Mouse (Mus musculus) neural tube, embryonic 14.5 days (tissue): Measurements from ENCODE around the gene Zyg11b. TPM values are rescaled to one million over a fixed set of nuclear protein-coding genes. Genes with fewer than 3 reads are reported as not detected.

Experiments used
- ATAC-seq: fragments of 200-750 bp; cut with Nextera tagmentation; 2 replicates; pipeline ENCODE4 v1.8.0; 2017; ENCODE audit warnings: low read depth, mild to moderate bottlenecking, moderate TSS enrichment, moderate library complexity
- H3K27ac ChIP-seq: fragments of 300-500 bp; sonication (generic); 2 replicates; pipeline ENCODE4 v1.5.1; 2014; ENCODE audit warnings: low read depth, mild to moderate bottlenecking, control low read depth, low read length, moderate library complexity, mixed read lengths
- H3K27me3 ChIP-seq: fragments of 300-500 bp; sonication (generic); 2 replicates; pipeline ENCODE4 v1.6.1; 2014; ENCODE audit warnings: low read length; ENCODE audit not compliant: control insufficient read depth, insufficient read depth
- H3K36me3 ChIP-seq: fragments of 300-500 bp; sonication (generic); 2 replicates; pipeline ENCODE4 v1.6.1; 2014; ENCODE audit warnings: low read length, mixed read lengths; ENCODE audit not compliant: control insufficient read depth, insufficient read depth
- H3K4me1 ChIP-seq: fragments of 300-500 bp; sonication (generic); 2 replicates; pipeline ENCODE4 v1.6.1; 2014; ENCODE audit warnings: low read length; ENCODE audit not compliant: control insufficient read depth, insufficient read depth
- H3K4me2 ChIP-seq: fragments of 300-500 bp; sonication (generic); 2 replicates; pipeline ENCODE4 v1.6.1; 2014; ENCODE audit warnings: mild to moderate bottlenecking, low read depth, low read length, control low read depth
- H3K4me3 ChIP-seq: fragments of 300-500 bp; sonication (generic); 2 replicates; pipeline ENCODE4 v1.5.1; 2014; ENCODE audit warnings: low read depth, low read length, control low read depth, mixed read lengths
- H3K9ac ChIP-seq: fragments of 300-500 bp; sonication (generic); replicated peaks from 2 replicates; pipeline ENCODE4 v1.6.1; 2014; ENCODE audit warnings: low read depth, mild to moderate bottlenecking, control low read depth, low read length, mixed read lengths
- H3K9me3 ChIP-seq: fragments of 300-500 bp; sonication (generic); 2 replicates; pipeline ENCODE4 v1.6.1; 2016; ENCODE audit warnings: low read length; ENCODE audit not compliant: control insufficient read depth
- WGBS: fragments of 180-500 bp; shearing (Covaris S2); extraction: QIAGEN DNeasy Blood & Tissue Kit; methylation state at CpG from one replicate; pipeline ENCODE4 v1.1.7; 2014; 5-methylcytosine and 5-hydroxymethylcytosine counted together
- polyA plus RNA-seq: library from polyadenylated mRNA; unstranded; fragments of >200 nt; fragmentation: Nextera tagmentation; extraction: Ambion mirVana; gene quantifications from 2 replicates; pipeline ENCODE4 v1.2.1, GENCODE M21; 2014

The Zyg11b gene
- polyA plus RNA-seq, 1 experiment from 2014 or later = 42.7 TPM

GRCm38 (mm10) chr4:108323588-108323987, 22.7 kb upstream of the Zyg11b start:
- H3K4me3 ChIP-seq = no peak overlapping the region
- H3K4me1 ChIP-seq = peaks cover 3% of the 10 kb centered on the region; the same call in 1 of the 2 replicates
- H3K9ac ChIP-seq = no peak overlapping the region
- 69% methylated on average over 5 of the region's 5 CpGs for WGBS
- ATAC-seq = no peak
- H3K4me2 ChIP-seq = no peak overlapping the region
- H3K36me3 ChIP-seq = no peaks in the 10 kb centered on the region
- H3K27me3 ChIP-seq = no peaks in the 10 kb centered on the region
- H3K27ac ChIP-seq = no peak overlapping the region
- H3K9me3 ChIP-seq = no peaks in the 10 kb centered on the region

GRCm38 (mm10) chr4:108320627-108321380, 19.9 kb upstream of the Zyg11b start:
- Histone ChIP-seq H3K27ac (no peak overlapping the region), H3K36me3 (no peaks in the 10 kb centered on the region), H3K9ac (no peak overlapping the region), H3K4me2 (no peak overlapping the region), H3K4me3 (no peak overlapping the region), H3K27me3 (no peaks in the 10 kb centered on the region), H3K9me3 (no peaks in the 10 kb centered on the region), H3K4me1 (no peaks in the 10 kb centered on the region)
- WGBS = 78% methylated on average over 7 of the region's 7 CpGs
- no peak for ATAC-seq

GRCm38 (mm10) chr4:108319747-108320146, 18.9 kb upstream of the Zyg11b start:
- no peak overlapping the region for H3K27ac ChIP-seq
- no peaks in the 10 kb centered on the region for H3K36me3 ChIP-seq
- H3K4me1 ChIP-seq = no peaks in the 10 kb centered on the region
- no peak for ATAC-seq
- no peaks in the 10 kb centered on the region for H3K9me3 ChIP-seq
- H3K4me3 ChIP-seq = no peak overlapping the region
- H3K27me3 ChIP-seq = no peaks in the 10 kb centered on the region
- H3K4me2 ChIP-seq = no peak overlapping the region
- H3K9ac ChIP-seq = no peak overlapping the region
- WGBS = 71% methylated on average over 6 of the region's 6 CpGs

GRCm38 (mm10) chr4:108318649-108319615, 18.0 kb upstream of the Zyg11b start:
- no peak overlapping the region for H3K4me2 ChIP-seq
- no peaks in the 10 kb centered on the region for H3K27me3 ChIP-seq
- H3K4me3 ChIP-seq = no peak overlapping the region
- ATAC-seq = no peak
- no peaks in the 10 kb centered on the region for H3K36me3 ChIP-seq
- no peak overlapping the region for H3K9ac ChIP-seq
- 80% methylated on average over 7 of the region's 8 CpGs for WGBS
- no peak overlapping the region for H3K27ac ChIP-seq
- no peaks in the 10 kb centered on the region for H3K4me1 ChIP-seq
- no peaks in the 10 kb centered on the region for H3K9me3 ChIP-seq

- 84% methylated on average over 12 of the region's 12 CpGs for WGBS
- H3K9ac ChIP-seq = no peak overlapping the region
- H3K4me2 ChIP-seq = no peak overlapping the region
- H3K27me3 ChIP-seq = no peaks in the 10 kb centered on the region
- H3K27ac ChIP-seq = no peak overlapping the region
- ATAC-seq = no peak
- no peaks in the 10 kb centered on the region for H3K4me1 ChIP-seq
- H3K36me3 ChIP-seq = no peaks in the 10 kb centered on the region
- no peaks in the 10 kb centered on the region for H3K9me3 ChIP-seq
- no peak overlapping the region for H3K4me3 ChIP-seq
Measured at GRCm38 (mm10) chr4:108317656-108318605, 17.0 kb upstream of the Zyg11b start.

GRCm38 (mm10) chr4:108314041-108314440, 13.1 kb upstream of the Zyg11b start:
- no peaks in the 10 kb centered on the region for H3K9me3 ChIP-seq
- 74% methylated on average over 5 of the region's 5 CpGs for WGBS
- no peak for ATAC-seq
- no peaks in the 10 kb centered on the region for H3K4me1 ChIP-seq
- no peak overlapping the region for H3K9ac ChIP-seq
- H3K4me3 ChIP-seq = no peak overlapping the region
- no peaks in the 10 kb centered on the region for H3K27me3 ChIP-seq
- H3K4me2 ChIP-seq = no peak overlapping the region
- no peaks in the 10 kb centered on the region for H3K36me3 ChIP-seq
- no peak overlapping the region for H3K27ac ChIP-seq

GRCm38 (mm10) chr4:108310706-108311105, 9.8 kb upstream of the Zyg11b start:
- Histone ChIP-seq H3K9me3 (no peaks in the 10 kb centered on the region), H3K27me3 (no peaks in the 10 kb centered on the region), H3K4me2 (no peak overlapping the region), H3K27ac (no peak overlapping the region), H3K9ac (no peak overlapping the region), H3K4me3 (no peak overlapping the region), H3K4me1 (no peaks in the 10 kb centered on the region), H3K36me3 (no peaks in the 10 kb centered on the region)
- WGBS = 72% methylated on average over 6 of the region's 6 CpGs
- no peak for ATAC-seq

GRCm38 (mm10) chr4:108302296-108302890, 1.5 kb upstream of the Zyg11b start:
- no peak for ATAC-seq

More at GRCm38 (mm10) chr4:108302296-108302890, 1.5 kb upstream of the Zyg11b start:
- H3K27ac ChIP-seq = no peak overlapping the region
- no peak overlapping the region for H3K4me3 ChIP-seq
- WGBS = 80% methylated on average over 5 of the region's 5 CpGs
- peaks cover 17% of the 10 kb centered on the region for H3K4me1 ChIP-seq
- H3K9ac ChIP-seq = no peak overlapping the region
- no peaks in the 10 kb centered on the region for H3K9me3 ChIP-seq
- no peaks in the 10 kb centered on the region for H3K27me3 ChIP-seq
- no peaks in the 10 kb centered on the region for H3K36me3 ChIP-seq
- no peak overlapping the region for H3K4me2 ChIP-seq
